Mouse (Mus musculus) olfactory bulb, adult 2 months (tissue): Measurements from ENCODE around the gene Cops2.

Experiments
- CTCF ChIP-seq: fragments of 200-500 bp; IDR thresholded peaks from 2 replicates; pipeline ENCODE4 v1.5.1; 2012; ENCODE audit warnings: low read depth, mild to moderate bottlenecking, low read length, moderate library complexity; ENCODE audit not compliant: insufficient read depth
- POLR2A ChIP-seq: fragments of 200-500 bp; IDR thresholded peaks from 2 replicates; pipeline ENCODE4 v1.6.1; 2012; ENCODE audit warnings: mild to moderate bottlenecking, low read depth, low read length, moderate library complexity; ENCODE audit not compliant: insufficient read depth

DNA sequence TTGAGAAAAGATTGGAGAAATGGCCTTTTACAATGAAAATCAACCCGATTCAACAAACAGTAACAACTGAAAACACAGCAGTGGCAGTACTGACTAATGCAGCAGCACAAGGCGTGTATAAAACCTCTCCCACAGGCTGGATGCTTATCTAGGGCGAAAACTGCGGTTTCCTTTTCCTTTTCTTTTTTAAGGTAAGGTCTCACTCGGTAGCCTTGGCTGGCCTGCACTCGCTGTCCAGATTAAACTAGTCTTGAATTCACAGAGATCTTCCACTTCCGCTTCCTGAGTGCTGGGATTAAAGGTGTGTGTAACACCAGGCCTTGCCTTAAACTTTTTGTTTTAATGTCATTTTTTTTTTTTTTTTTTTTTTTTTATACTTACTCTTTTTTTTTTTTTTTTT is 20.8 kb downstream of the Cops2 start:
- TF ChIP-seq POLR2A (no peak), CTCF (no peak)
